Comparison of ENCODE assay signal across 25 mouse cellular contexts in the genomic region with DNA sequence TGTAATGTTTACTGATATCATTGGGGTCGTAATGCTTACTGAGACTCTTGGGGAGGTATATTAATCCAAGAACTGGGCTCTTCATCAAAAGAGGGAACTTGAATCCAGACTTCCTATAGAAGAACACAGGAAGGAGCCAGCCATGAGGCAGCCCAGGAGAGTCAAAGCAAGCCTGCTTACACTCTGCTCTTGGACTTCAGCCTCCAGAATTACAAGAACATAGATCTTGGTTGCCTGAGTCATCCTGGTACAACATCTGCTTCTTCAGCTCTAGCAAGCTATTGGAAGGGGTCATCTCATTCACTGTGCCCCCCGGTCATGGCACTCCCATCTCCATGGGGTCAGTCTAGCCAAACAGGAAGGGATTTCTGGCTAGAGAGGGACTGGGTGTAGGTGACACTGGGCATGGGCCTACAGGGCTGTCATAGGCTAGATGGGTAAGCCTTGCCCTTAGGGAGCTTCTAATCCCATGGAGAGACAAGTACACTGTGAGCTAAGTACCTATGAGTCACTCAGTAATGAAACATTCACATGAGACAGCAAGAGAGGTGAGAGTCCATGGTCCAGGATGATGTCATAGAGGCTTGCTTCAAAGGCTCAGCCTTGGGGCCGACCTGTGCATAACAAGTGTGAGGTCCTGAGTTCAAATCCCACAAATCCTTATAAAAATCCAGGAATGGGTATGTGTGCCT.
DNase-seq lines count a peak whose midpoint lies in the region; ATAC-seq and TF ChIP-seq lines count a peak whose summit lies in the region.
"Had no signal": no experiment of that assay in that cellular context is flagged by ENCODE, and none has a peak within 500 bp of the region (broad histone marks: within the 10 kb centered on the region; RNA-seq: fewer than 3 reads in every experiment).

No protein-coding gene starts in this region.

- H3K27ac ChIP-seq in lung, postnatal 0 days (ENCODE audit: low read length): no peak overlapping the region
- peak overlapping the region; percentile 83 for H3K27ac ChIP-seq in intestine, postnatal 0 days (ENCODE audit: low read depth, low read length)
- no peak overlapping the region for H3K27ac ChIP-seq in stomach, postnatal 0 days (replicated peaks)
- no peak overlapping the region for H3K27ac ChIP-seq in midbrain, embryonic 13.5 days
- no peak overlapping the region for H3K27ac ChIP-seq in midbrain, embryonic 11.5 days (ENCODE audit: low read depth, low read length)
- H3K27ac ChIP-seq: hindbrain, embryonic 12.5 days; limb, embryonic 13.5 days; neural tube, embryonic 13.5 days; stomach, embryonic 15.5 days had no signal

- no peak for TF ChIP-seq EP300 in lung, postnatal 0 days (IDR thresholded peaks at IDR 0.05)
- TF ChIP-seq EP300 in stomach, postnatal 0 days (optimal IDR thresholded peaks at IDR 0.05): no peak

- H3K4me1 ChIP-seq in lung, postnatal 0 days (ENCODE audit: insufficient read depth, low read depth, low read length): no peaks in the 10 kb centered on the region
- peaks cover 6% of the 10 kb centered on the region; the same call in 1 of the 2 replicates for H3K4me1 ChIP-seq in intestine, postnatal 0 days (replicated peaks; ENCODE audit: control insufficient read depth, insufficient read depth, low read length)
- no peaks in the 10 kb centered on the region for H3K4me1 ChIP-seq in stomach, postnatal 0 days (replicated peaks; ENCODE audit: control insufficient read depth, insufficient read depth)
- H3K4me1 ChIP-seq in midbrain, embryonic 13.5 days (replicated peaks): no peaks in the 10 kb centered on the region
- H3K4me1 ChIP-seq in midbrain, embryonic 11.5 days (ENCODE audit: control insufficient read depth, insufficient read depth, low read length): no peaks in the 10 kb centered on the region
- H3K4me1 ChIP-seq: hindbrain, embryonic 12.5 days; neural tube, embryonic 13.5 days; stomach, embryonic 15.5 days had no signal

- H3K9ac ChIP-seq in lung, postnatal 0 days (replicated peaks; ENCODE audit: low read depth): no peak overlapping the region
- no peak overlapping the region for H3K9ac ChIP-seq in intestine, postnatal 0 days (ENCODE audit: low read depth, low read length)
- H3K9ac ChIP-seq in stomach, postnatal 0 days (ENCODE audit: low read length): no peak overlapping the region
- no peak overlapping the region for H3K9ac ChIP-seq in midbrain, embryonic 13.5 days (replicated peaks)
- no peak overlapping the region for H3K9ac ChIP-seq in midbrain, embryonic 11.5 days (ENCODE audit: low read length)
- H3K9ac ChIP-seq: hindbrain, embryonic 12.5 days; limb, embryonic 13.5 days; lung, embryonic 14.5 days; neural tube, embryonic 13.5 days; stomach, embryonic 15.5 days had no signal

- no peak overlapping the region for H3K4me2 ChIP-seq in lung, postnatal 0 days (replicated peaks; ENCODE audit: low read depth, low read length)
- H3K4me2 ChIP-seq in intestine, postnatal 0 days (replicated peaks; ENCODE audit: low read depth): no peak overlapping the region
- H3K4me2 ChIP-seq in stomach, postnatal 0 days (replicated peaks; ENCODE audit: low read depth): no peak overlapping the region
- H3K4me2 ChIP-seq in midbrain, embryonic 13.5 days (replicated peaks): no peak overlapping the region
- no peak overlapping the region for H3K4me2 ChIP-seq in midbrain, embryonic 11.5 days
- H3K4me2 ChIP-seq: heart, embryonic 11.5 days; hindbrain, embryonic 12.5 days; limb, embryonic 13.5 days; lung, embryonic 14.5 days; neural tube, embryonic 13.5 days; stomach, embryonic 15.5 days had no signal

- H3K9me3 ChIP-seq in lung, postnatal 0 days (ENCODE audit: low read length): no peaks in the 10 kb centered on the region
- H3K9me3 ChIP-seq in intestine, postnatal 0 days (ENCODE audit: control insufficient read depth): no peaks in the 10 kb centered on the region
- no peaks in the 10 kb centered on the region for H3K9me3 ChIP-seq in stomach, postnatal 0 days (ENCODE audit: control insufficient read depth, low read length)
- no peaks in the 10 kb centered on the region for H3K9me3 ChIP-seq in midbrain, embryonic 13.5 days
- no peaks in the 10 kb centered on the region for H3K9me3 ChIP-seq in midbrain, embryonic 11.5 days (ENCODE audit: control insufficient read depth, low read length)
- H3K9me3 ChIP-seq: hindbrain, embryonic 12.5 days; limb, embryonic 13.5 days; megakaryocyte, embryonic 14.5 days; neural tube, embryonic 13.5 days; stomach, embryonic 15.5 days had no signal

- DNase-seq in adrenal gland, adult 2 months: peak; percentile 41
- no peak for DNase-seq in adrenal gland, postnatal 10 days
- no peak for DNase-seq in lung, postnatal 0 days (ENCODE audit: low spot score)
- DNase-seq in lung, adult 18-20 months: no peak
- DNase-seq in stomach, postnatal 0 days (ENCODE audit: low spot score): peak; percentile 28
- no peak for DNase-seq in midbrain, embryonic 11.5 days (ENCODE audit: low spot score, missing footprints)
- DNase-seq: cerebellum, adult 8-10 months; cerebellum, postnatal 36 days; kidney, postnatal 4 days; layer of hippocampus, adult 9-11 months; lung, embryonic 14.5 days; lung, postnatal 36 days; right cerebral cortex, postnatal 4 days had no signal

- no peak for TF ChIP-seq CTCF in lung, postnatal 0 days (IDR thresholded peaks at IDR 0.05)
- TF ChIP-seq CTCF in intestine, postnatal 0 days (IDR thresholded peaks at IDR 0.05; ENCODE audit: low read depth): no peak
- no peak for TF ChIP-seq CTCF in stomach, postnatal 0 days (IDR thresholded peaks at IDR 0.05; ENCODE audit: low read depth)

- ATAC-seq in lung, postnatal 0 days: peak; percentile 41
- peak; percentile 98 for ATAC-seq in intestine, postnatal 0 days
- peak; percentile 90 for ATAC-seq in stomach, postnatal 0 days (ENCODE audit: low FRiP score, low TSS enrichment)
- no peak for ATAC-seq in midbrain, embryonic 13.5 days
- ATAC-seq in midbrain, embryonic 11.5 days (ENCODE audit: low FRiP score): no peak
- ATAC-seq: forebrain, embryonic 14.5 days; midbrain, embryonic 16.5 days; Patski had no signal

- H3K4me3 ChIP-seq in lung, postnatal 0 days (ENCODE audit: low read depth, low read length): no peak overlapping the region
- no peak overlapping the region for H3K4me3 ChIP-seq in intestine, postnatal 0 days (ENCODE audit: low read depth, low read length)
- H3K4me3 ChIP-seq in stomach, postnatal 0 days (ENCODE audit: low read depth, low read length): no peak overlapping the region
- no peak overlapping the region for H3K4me3 ChIP-seq in midbrain, embryonic 13.5 days (replicated peaks)
- H3K4me3 ChIP-seq in midbrain, embryonic 11.5 days (ENCODE audit: low read depth, low read length): no peak overlapping the region
- H3K4me3 ChIP-seq: hindbrain, embryonic 12.5 days; limb, embryonic 13.5 days; megakaryocyte, embryonic 14.5 days; myocyte; neural tube, embryonic 13.5 days; stomach, embryonic 15.5 days had no signal

- no peaks in the 10 kb centered on the region for H3K27me3 ChIP-seq in lung, postnatal 0 days (replicated peaks; ENCODE audit: insufficient read depth, low read length)
- no peaks in the 10 kb centered on the region for H3K27me3 ChIP-seq in intestine, postnatal 0 days (replicated peaks; ENCODE audit: control insufficient read depth, insufficient read depth, low read length)
- no peaks in the 10 kb centered on the region for H3K27me3 ChIP-seq in stomach, postnatal 0 days (ENCODE audit: control insufficient read depth, insufficient read depth, low read length)
- H3K27me3 ChIP-seq in midbrain, embryonic 13.5 days: no peaks in the 10 kb centered on the region
- H3K27me3 ChIP-seq in midbrain, embryonic 11.5 days (ENCODE audit: control insufficient read depth, insufficient read depth, low read length): no peaks in the 10 kb centered on the region
- H3K27me3 ChIP-seq: hindbrain, embryonic 12.5 days; limb, embryonic 13.5 days; neural tube, embryonic 13.5 days; Patski; stomach, embryonic 15.5 days had no signal

- H3K36me3 ChIP-seq in lung, postnatal 0 days (ENCODE audit: insufficient read depth, low read length): no peaks in the 10 kb centered on the region
- H3K36me3 ChIP-seq in intestine, postnatal 0 days (ENCODE audit: control insufficient read depth, insufficient read depth): no peaks in the 10 kb centered on the region
- H3K36me3 ChIP-seq in stomach, postnatal 0 days (ENCODE audit: control insufficient read depth, insufficient read depth, low read length): no peaks in the 10 kb centered on the region
- H3K36me3 ChIP-seq in midbrain, embryonic 13.5 days: no peaks in the 10 kb centered on the region
- no peaks in the 10 kb centered on the region for H3K36me3 ChIP-seq in midbrain, embryonic 11.5 days (ENCODE audit: control insufficient read depth, insufficient read depth, low read length)
- H3K36me3 ChIP-seq: hindbrain, embryonic 12.5 days; limb, embryonic 13.5 days; neural tube, embryonic 13.5 days; stomach, embryonic 15.5 days had no signal

- 82% methylated on average over 3 of the region's 3 CpGs for WGBS in lung, postnatal 0 days
- WGBS in intestine, postnatal 0 days: 75% methylated on average over 3 of the region's 3 CpGs
- WGBS in stomach, postnatal 0 days: 91% methylated on average over 3 of the region's 3 CpGs
- WGBS in midbrain, embryonic 13.5 days: 89% methylated on average over 3 of the region's 3 CpGs
- 90% methylated on average over 3 of the region's 3 CpGs for WGBS in midbrain, embryonic 11.5 days

Comparison
In these comparisons a context has a peak if more than half of its experiments do, and no peak if none do; other contexts are left out.
1. DNase-seq: peak in adrenal gland, adult 2 months (single experiment) and stomach, postnatal 0 days (single experiment); none in adrenal gland, postnatal 10 days (single experiment), lung, postnatal 0 days (single experiment), lung, adult 18-20 months (0 of 2) and midbrain, embryonic 11.5 days (single experiment).
2. ATAC-seq: peak in lung, postnatal 0 days (single experiment), intestine, postnatal 0 days (single experiment) and stomach, postnatal 0 days (single experiment); none in midbrain, embryonic 13.5 days (single experiment) and midbrain, embryonic 11.5 days (single experiment).